Mouse (Mus musculus) monocyte, adult 2 months (primary cell): ENCODE data around the gene Pigs.

ENCODE experiments used
- DNase-seq, 2 experiments: peaks; one replicate each; pipeline ENCODE4 v3.0.0; 2022; ENCODE audit warnings: low spot score in 2 of 2, low read depth in 1 of 2

Gene Pigs

DNA sequence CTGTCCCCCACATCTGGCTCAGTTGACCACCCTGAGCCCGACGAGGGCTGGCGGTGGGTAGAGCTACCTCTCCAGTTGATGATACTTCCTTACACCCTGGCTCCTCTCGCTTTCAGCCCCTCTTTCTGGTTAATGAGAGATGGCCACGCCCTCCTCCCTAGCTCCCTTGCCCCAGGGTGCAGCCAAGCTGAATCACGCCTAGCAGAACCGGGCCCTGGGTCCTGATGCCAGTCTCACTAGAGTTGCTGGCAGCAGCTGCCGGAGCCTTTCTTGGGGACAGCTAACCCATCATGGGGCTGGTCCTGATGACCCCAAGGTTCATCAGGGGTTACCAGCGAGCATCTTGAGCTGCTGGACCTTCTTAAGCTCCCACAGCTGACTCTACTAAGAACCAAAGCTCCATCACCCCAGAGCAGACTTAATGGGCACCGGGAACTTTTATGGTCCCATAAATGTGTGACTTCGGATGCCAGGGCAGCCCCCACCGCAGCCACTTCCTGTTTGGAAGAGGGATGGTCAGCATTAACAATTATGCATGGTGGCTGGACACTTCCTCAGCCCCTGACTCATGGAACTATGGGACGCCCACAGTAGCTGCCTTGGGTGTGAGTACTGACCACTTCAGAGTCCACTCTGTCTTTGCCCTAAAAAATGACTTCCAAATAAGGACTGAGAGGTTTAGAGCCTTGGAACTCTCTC lies 35.2 kb downstream of the Pigs start:
- no peak for DNase-seq

- DNase-seq = no peak
Observed at GRCm38 (mm10) chr11:78364103-78364502, 35.9 kb downstream of the Pigs start.

DNA sequence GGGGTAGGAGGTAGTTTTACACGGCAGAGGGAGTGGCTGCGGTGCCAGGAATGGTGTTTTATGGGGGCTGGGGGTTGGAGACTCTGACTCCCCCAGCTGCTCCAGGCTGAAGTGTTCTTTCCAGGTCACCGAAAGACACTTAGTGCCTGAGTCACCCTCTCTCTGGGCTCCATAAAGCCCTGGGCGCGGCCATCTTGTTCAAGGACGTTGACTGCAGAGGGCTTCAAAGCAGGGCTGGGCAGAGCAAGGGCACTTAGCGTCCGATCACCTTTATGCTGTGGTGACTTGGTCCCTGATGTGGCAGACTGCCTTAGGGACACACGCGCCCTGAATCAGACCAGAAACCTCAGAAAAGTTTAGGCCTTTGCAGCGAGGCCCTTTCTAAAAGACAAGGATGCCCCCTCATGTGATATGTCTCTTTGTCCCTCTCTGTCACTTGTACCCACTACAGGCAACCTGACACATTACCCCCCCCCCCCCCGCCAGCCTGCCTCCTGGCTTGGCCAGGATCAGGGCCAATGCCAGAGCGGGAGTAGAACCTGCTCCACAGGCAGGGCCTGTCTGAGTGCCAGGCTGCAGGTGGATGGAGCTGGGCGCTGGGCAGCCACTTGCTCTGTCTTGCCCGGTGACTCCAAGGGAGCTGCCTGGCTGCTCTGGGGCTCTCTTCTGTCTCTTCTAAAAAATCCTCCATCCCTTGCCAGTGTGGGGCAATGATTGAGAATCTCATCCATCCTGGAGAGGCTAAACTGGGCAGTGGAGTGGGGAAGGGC lies 39.4 kb downstream of the Pigs start:
- no peak for DNase-seq

- no peak for DNase-seq
Observed at GRCm38 (mm10) chr11:78370389-78370788, 42.2 kb downstream of the Pigs start.

- DNase-seq = no peak
Observed at GRCm38 (mm10) chr11:78371711-78372110, 43.5 kb downstream of the Pigs start.

- no peak for DNase-seq
Observed at GRCm38 (mm10) chr11:78372166-78372565, 44.0 kb downstream of the Pigs start.

GRCm38 (mm10) chr11:78372610-78373009 lies 44.4 kb downstream of the Pigs start:
- DNase-seq = no peak

DNA sequence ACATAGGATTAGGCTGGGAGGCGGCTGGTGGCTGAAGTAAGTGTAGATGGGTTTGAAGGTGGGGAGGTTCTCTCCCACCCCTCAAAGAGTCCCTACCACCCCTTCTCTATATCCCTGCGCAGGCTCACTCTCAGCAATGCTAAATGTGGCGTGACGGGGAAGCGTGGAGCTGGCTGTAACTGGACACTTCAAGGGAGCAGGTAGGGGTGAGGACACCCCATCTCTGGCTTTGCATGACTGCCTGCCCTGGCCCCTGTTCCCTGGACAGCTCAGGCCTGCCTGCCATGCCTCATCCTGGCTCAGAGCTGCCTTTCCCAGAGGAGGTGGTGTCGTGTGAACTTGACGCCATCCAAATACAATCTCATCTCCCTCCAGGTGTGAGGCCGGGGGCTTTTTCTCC lies 45.9 kb downstream of the Pigs start:
- no peak for DNase-seq

DNA sequence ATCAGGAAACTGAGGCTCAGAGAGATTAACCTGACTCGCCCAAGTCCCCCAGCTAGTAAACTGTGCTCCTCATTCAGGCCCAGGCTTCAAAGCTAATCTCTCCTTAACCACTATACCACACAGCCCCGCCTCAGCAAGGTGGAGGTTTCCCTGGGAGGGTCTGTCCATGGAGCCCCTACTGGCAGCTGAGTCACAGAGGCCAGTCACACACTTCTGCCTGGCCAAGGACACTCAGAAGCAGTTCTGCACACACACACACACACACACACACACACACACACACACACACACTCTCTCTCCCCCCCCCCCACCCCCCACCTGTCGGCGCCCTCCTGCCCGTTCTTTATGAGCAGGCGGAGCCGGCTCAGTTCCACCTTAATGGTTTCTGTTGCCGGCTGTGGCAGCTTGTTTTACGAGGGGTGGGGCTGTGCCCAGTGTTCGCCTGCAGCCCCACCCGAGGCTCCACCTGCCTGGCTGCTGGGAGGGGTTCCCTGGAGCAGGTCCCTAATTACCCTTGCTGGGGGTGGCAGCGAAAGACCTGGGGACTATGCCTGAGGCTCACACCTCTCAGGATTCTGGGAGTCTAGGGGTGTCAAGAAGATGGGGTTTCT lies 49.4 kb downstream of the Pigs start:
- DNase-seq = no peak

GRCm38 (mm10) chr11:78380351-78380750 lies 52.1 kb downstream of the Pigs start:
- DNase-seq = no peak

GRCm38 (mm10) chr11:78380996-78381395 lies 52.8 kb downstream of the Pigs start:
- no peak for DNase-seq

DNA sequence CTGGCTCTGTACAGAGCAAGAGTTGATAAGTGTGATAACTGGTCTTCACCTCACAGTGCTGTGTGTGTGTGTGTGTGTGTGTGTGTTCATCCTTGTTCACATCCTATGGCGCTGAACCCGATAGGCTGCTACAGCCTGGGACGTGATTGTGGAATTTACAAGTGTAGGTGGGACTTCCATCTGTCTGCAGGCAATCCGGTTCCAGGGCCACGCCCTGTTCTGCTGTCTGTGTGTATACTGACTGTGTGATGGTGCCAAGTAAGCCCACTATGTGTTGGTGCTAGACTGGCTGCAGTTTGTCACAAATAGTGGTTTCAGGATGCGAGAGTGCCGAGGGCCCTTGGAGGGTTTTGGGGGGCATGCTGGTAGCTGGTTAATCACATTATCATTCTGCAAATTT lies 54.1 kb downstream of the Pigs start:
- DNase-seq = no peak

DNA sequence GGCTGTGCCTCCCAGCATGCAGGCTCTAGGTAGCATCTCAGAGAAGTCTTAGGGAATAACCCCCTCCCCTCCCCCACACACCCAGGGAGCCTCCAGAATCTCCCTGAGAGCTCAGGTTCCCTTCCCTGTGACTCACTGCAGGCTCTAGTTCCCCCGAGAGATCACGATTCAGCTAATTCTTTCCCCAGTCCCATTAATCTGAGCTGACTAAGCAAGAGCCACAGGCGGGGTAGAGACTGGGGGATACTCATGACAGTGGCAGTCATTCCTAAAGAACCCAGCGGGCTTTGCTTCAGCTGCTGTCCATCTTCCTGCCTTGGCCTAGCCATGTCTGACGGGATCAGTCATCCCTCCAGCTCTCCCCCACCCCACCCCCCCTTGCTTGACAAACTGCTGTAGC lies 54.5 kb downstream of the Pigs start:
- no peak for DNase-seq

DNA sequence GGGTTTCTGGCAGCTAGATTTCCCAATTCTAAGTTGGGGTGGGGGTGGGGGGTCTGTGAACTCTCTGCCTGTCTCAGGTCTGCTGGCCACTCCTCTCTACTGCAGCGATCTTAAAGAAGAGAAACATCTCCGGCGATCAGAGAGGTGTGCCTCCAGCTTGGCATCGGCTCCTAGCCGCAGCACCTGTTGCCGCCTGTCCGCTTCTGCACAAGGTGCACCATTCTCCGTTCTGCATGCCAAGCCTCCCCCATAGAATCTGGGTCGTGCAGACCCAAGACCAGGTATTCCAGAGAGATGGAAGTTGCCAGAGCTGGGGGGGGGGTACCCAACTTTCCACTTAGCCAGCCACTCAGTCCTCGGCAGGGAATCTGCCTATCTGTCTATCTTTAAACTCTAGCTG lies 57.6 kb downstream of the Pigs start:
- DNase-seq = no peak

DNA sequence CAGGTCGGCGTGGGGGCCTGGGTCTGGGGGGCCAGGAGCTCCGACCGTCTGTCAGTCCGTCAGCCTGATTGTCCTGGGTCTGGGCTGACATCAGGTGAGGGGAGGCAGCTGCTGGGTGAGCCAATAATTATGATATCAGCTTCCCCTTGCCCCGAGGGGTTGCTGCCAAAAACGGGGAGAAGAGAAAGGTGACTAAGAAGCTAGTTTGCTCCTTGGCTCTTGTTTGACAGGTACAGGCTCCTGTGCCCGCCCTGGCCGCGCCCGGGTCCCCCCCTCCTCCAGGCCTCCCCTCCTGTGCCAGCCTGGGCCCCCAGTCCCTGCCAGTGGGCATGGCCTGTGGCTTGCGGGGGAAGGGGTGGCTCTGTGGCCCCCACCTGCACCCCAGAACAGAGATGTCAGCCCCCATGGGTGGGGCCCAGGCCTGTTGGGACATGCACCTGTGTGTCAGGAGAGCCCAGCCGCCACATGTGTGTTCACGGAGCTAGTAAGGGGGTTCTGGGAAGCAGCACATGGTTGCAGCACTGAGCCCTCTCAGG lies 58.4 kb downstream of the Pigs start, which contains the start of gene Foxn1:
TSS of gene Foxn1 (minus strand) at position 51 of the 536 bp plus-strand sequence.
- DNase-seq = no peak
